Mouse (Mus musculus): Measurements from ENCODE around the gene Thra. TPM values are rescaled to one million over a fixed set of nuclear protein-coding genes. Genes with fewer than 3 reads are reported as not detected.
A peak's percentile ranks its signal among the peaks of the same experiment; 100 is the strongest.

Gene Thra
- polyA plus RNA-seq, 1 experiment from 2014 or later = 6.1 TPM

GRCm38 (mm10) chr11:98754621-98755181, 14.3 kb downstream of the Thra start:
- H3K36me3 ChIP-seq (replicated peaks; ENCODE audit: insufficient read depth, low read length) = 0 out of 2 replicates have a peak, but pooled peaks cover 2% of the 10 kb centered on the region
- H3K9me3 ChIP-seq (ENCODE audit: low read length) = no peaks in the 10 kb centered on the region
- H3K4me1 ChIP-seq (ENCODE audit: insufficient read depth) = peaks cover 66% of the 10 kb centered on the region
- DNase-seq (peak; percentile 86), ATAC-seq (peak; percentile 84)
- TF ChIP-seq CTCF (IDR thresholded peaks at IDR 0.05; ENCODE audit: low read depth) (peak; percentile 100), EP300 (IDR thresholded peaks at IDR 0.05; ENCODE audit: low read depth) (peak; percentile 72; the same call in 1 of the 2 replicates)
- 18% methylated on average over 7 of the region's 7 CpGs for WGBS (ENCODE audit: insufficient replicate concordance)
- peak overlapping the region; percentile 84 for H3K27ac ChIP-seq (ENCODE audit: low read depth)
- peak overlapping the region; percentile 55 for H3K9ac ChIP-seq (replicated peaks)
- H3K4me3 ChIP-seq (ENCODE audit: low read depth, low read length) = no peak overlapping the region
- H3K27me3 ChIP-seq (ENCODE audit: insufficient read depth, low read length) = no peaks in the 10 kb centered on the region
- H3K4me2 ChIP-seq (ENCODE audit: low read depth, low read length) = peak overlapping the region; percentile 32

DNA sequence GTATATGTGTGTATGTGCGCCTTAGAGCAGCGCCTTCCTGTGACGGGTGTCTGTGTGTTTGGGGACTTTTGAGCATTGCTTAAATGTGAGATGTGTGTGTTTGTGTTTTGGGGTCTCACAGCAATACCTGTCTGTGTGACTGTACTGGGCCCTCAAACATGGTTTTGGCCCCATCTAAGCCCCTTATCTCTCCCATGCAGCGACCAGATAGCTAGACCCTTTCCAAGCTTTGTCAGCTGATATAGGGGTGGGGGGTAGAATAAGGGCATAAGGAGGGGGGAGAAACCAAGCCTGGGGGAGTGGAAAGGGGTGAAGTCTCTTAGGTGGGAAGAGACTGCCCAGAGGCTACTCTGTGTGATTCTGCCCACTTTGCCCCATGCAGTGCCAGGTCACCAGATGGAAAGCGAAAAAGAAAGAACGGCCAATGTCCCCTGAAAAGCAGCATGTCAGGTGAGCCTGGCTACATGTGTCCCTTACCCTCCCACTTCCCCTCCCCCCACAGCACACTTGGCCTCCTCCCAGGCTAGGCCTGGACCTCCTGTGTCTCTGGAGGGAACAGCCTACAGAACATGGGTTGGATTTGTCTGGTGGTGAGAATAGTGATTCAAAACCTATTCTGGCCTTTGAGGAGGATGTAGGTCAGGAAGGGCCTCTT, 15.4 kb downstream of the Thra start:
- Histone ChIP-seq H3K9me3 (ENCODE audit: low read length) (no peaks in the 10 kb centered on the region), H3K4me3 (ENCODE audit: low read depth, low read length) (no peak overlapping the region), H3K27ac (ENCODE audit: low read depth) (no peak overlapping the region), H3K9ac (replicated peaks) (no peak overlapping the region), H3K4me1 (ENCODE audit: insufficient read depth) (peaks cover 54% of the 10 kb centered on the region), H3K4me2 (ENCODE audit: low read depth, low read length) (peak overlapping the region; percentile 8; the same call in 1 of the 2 replicates), H3K27me3 (ENCODE audit: insufficient read depth, low read length) (no peaks in the 10 kb centered on the region), H3K36me3 (replicated peaks; ENCODE audit: insufficient read depth, low read length) (0 out of 2 replicates have a peak, but pooled peaks cover 6% of the 10 kb centered on the region)
- 78% methylated on average over 6 of the region's 6 CpGs for WGBS (ENCODE audit: insufficient replicate concordance)
- ATAC-seq (no peak), DNase-seq (peak; percentile 49)
- TF ChIP-seq CTCF (IDR thresholded peaks at IDR 0.05; ENCODE audit: low read depth) (no peak), EP300 (IDR thresholded peaks at IDR 0.05; ENCODE audit: low read depth) (0 out of 2 replicates have a peak, but pooled peaks have one; percentile 15)

DNA sequence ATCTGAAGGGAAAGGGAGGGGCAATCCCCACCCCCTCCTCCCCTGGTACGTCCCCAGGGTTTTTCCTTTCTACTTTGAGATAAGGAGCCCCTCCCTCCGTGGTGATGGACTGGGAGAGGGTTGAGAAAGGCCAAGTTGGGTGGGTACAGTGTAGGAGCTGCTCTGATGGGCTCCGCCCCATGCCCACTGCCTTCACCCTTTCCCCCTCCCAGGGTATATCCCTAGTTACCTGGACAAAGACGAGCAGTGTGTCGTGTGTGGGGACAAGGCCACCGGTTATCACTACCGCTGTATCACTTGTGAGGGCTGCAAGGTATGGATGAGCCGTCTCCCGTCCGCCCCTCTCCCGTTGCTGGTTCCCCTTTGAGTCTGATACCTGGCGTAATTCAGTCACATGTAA, 16.3 kb downstream of the Thra start:
- H3K9me3 ChIP-seq (ENCODE audit: low read length) = no peaks in the 10 kb centered on the region
- TF ChIP-seq EP300 (IDR thresholded peaks at IDR 0.05; ENCODE audit: low read depth) (no peak), CTCF (IDR thresholded peaks at IDR 0.05; ENCODE audit: low read depth) (no peak)
- no peak overlapping the region for H3K4me3 ChIP-seq (ENCODE audit: low read depth, low read length)
- 80% methylated on average over 12 of the region's 12 CpGs for WGBS (ENCODE audit: insufficient replicate concordance)
- H3K27ac ChIP-seq (ENCODE audit: low read depth) = no peak overlapping the region
- H3K36me3 ChIP-seq (replicated peaks; ENCODE audit: insufficient read depth, low read length) = 0 out of 2 replicates have a peak, but pooled peaks cover 7% of the 10 kb centered on the region
- no peak for DNase-seq
- H3K4me2 ChIP-seq (ENCODE audit: low read depth, low read length) = no peak overlapping the region
- no peak overlapping the region for H3K9ac ChIP-seq (replicated peaks)
- no peaks in the 10 kb centered on the region for H3K27me3 ChIP-seq (ENCODE audit: insufficient read depth, low read length)
- peaks cover 46% of the 10 kb centered on the region for H3K4me1 ChIP-seq (ENCODE audit: insufficient read depth)
- no peak for ATAC-seq

DNA sequence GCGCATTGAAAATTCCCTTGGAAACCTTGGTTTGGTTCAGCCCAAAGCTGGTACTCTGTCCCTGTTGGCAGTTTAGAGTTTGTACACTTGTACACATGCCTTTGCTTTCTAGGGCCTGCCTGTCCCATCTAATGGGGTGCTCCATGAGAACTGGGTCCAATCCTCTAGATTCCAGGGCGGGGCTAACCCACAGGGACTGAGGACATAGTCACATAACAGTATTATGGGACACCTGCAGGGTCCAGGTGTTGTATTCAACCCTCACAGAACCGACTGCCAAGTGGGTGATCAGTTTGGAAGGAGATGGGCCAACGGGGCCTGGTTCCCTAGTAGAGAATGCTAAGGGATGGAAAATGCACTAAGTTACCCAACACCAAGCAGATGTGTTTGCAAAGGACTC, 21.5 kb downstream of the Thra start:
- H3K9ac ChIP-seq (replicated peaks) = no peak overlapping the region
- no peak overlapping the region for H3K4me2 ChIP-seq (ENCODE audit: low read depth, low read length)
- no peak for ATAC-seq
- H3K4me3 ChIP-seq (ENCODE audit: low read depth, low read length) = no peak overlapping the region
- H3K27me3 ChIP-seq (ENCODE audit: insufficient read depth, low read length) = no peaks in the 10 kb centered on the region
- no peak overlapping the region for H3K27ac ChIP-seq (ENCODE audit: low read depth)
- no peak for TF ChIP-seq EP300 (IDR thresholded peaks at IDR 0.05; ENCODE audit: low read depth)
- TF ChIP-seq CTCF (IDR thresholded peaks at IDR 0.05; ENCODE audit: low read depth) = no peak
- H3K4me1 ChIP-seq (ENCODE audit: insufficient read depth) = peaks cover 13% of the 10 kb centered on the region
- no peak for DNase-seq
- H3K9me3 ChIP-seq (ENCODE audit: low read length) = no peaks in the 10 kb centered on the region
- 92% methylated on average over 4 of the region's 4 CpGs for WGBS (ENCODE audit: insufficient replicate concordance)
- H3K36me3 ChIP-seq (replicated peaks; ENCODE audit: insufficient read depth, low read length) = peaks cover 17% of the 10 kb centered on the region

DNA sequence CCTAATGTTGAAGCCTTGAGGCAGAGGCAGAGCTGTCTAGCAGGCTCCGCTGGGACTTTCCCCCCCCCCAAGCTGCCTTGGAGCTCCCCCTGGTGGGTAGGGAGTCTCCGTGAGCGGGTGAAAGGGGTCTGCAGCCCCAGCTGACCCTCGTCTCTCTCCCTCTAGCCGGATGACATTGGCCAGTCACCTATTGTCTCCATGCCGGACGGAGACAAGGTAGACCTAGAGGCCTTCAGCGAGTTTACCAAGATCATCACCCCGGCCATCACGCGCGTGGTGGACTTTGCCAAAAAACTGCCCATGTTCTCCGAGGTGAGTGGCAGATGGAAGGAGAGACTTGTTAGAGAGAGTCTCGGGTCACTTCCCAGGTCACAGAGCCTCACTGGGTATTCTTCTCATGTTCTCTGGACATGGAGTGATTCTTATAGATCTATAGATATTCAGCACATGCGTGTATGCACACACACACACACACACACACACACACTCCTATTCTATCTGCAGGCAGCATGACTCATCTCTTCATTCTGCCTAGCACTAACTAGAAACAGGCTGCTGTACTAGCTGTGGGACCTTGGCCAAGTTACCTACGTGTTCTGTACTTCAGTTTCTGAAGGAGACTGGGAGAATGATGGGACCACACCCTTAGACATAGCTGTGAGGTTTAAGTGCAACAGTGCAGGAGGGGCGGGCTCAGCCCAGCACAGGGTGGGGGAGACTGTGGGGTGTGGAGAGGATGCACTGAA, 22.5 kb downstream of the Thra start:
- H3K9ac ChIP-seq (replicated peaks) = no peak overlapping the region
- no peak overlapping the region for H3K4me3 ChIP-seq (ENCODE audit: low read depth, low read length)
- ATAC-seq = peak; percentile 26
- H3K27me3 ChIP-seq (ENCODE audit: insufficient read depth, low read length) = no peaks in the 10 kb centered on the region
- H3K36me3 ChIP-seq (replicated peaks; ENCODE audit: insufficient read depth, low read length) = peaks cover 15% of the 10 kb centered on the region
- H3K4me1 ChIP-seq (ENCODE audit: insufficient read depth) = peaks cover 20% of the 10 kb centered on the region
- peak; percentile 41 for DNase-seq
- WGBS (ENCODE audit: insufficient replicate concordance) = 65% methylated on average over 17 of the region's 17 CpGs
- no peak for TF ChIP-seq EP300 (IDR thresholded peaks at IDR 0.05; ENCODE audit: low read depth)
- TF ChIP-seq CTCF (IDR thresholded peaks at IDR 0.05; ENCODE audit: low read depth) = peak; percentile 60
- no peak overlapping the region for H3K4me2 ChIP-seq (ENCODE audit: low read depth, low read length)
- H3K9me3 ChIP-seq (ENCODE audit: low read length) = no peaks in the 10 kb centered on the region
- H3K27ac ChIP-seq (ENCODE audit: low read depth) = no peak overlapping the region

DNA sequence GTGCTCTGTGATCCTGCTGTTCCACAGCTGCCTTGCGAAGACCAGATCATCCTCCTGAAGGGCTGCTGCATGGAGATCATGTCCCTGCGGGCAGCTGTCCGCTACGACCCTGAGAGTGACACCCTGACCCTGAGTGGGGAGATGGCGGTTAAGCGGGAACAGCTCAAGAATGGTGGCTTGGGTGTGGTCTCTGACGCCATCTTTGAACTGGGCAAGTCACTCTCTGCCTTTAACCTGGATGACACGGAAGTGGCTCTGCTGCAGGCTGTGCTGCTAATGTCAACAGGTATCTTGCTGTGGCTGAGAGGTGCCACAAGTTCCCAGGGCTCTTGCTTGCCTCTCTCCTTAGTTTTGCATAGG, 23.0 kb downstream of the Thra start:
- H3K4me1 ChIP-seq (ENCODE audit: insufficient read depth) = peaks cover 26% of the 10 kb centered on the region
- peaks cover 15% of the 10 kb centered on the region for H3K36me3 ChIP-seq (replicated peaks; ENCODE audit: insufficient read depth, low read length)
- H3K4me3 ChIP-seq (ENCODE audit: low read depth, low read length) = no peak overlapping the region
- no peak overlapping the region for H3K4me2 ChIP-seq (ENCODE audit: low read depth, low read length)
- ATAC-seq (no peak), DNase-seq (no peak)
- H3K9ac ChIP-seq (replicated peaks) = no peak overlapping the region
- no peaks in the 10 kb centered on the region for H3K9me3 ChIP-seq (ENCODE audit: low read length)
- no peak overlapping the region for H3K27ac ChIP-seq (ENCODE audit: low read depth)
- 85% methylated on average over 8 of the region's 8 CpGs for WGBS (ENCODE audit: insufficient replicate concordance)
- H3K27me3 ChIP-seq (ENCODE audit: insufficient read depth, low read length) = no peaks in the 10 kb centered on the region
- TF ChIP-seq CTCF (IDR thresholded peaks at IDR 0.05; ENCODE audit: low read depth) (no peak), EP300 (IDR thresholded peaks at IDR 0.05; ENCODE audit: low read depth) (no peak)

All from liver, postnatal 0 days (tissue).